Mouse (Mus musculus) limb, embryonic 15.5 days (tissue): Measurements from ENCODE around the gene Tspan18. TPM values are rescaled to one million over a fixed set of nuclear protein-coding genes. Genes with fewer than 3 reads are reported as not detected.
A peak's percentile ranks its signal among the peaks of the same experiment; 100 is the strongest.

ENCODE experiments used
- ATAC-seq: fragments of 200-750 bp; cut with Nextera tagmentation; 2 replicates; pipeline ENCODE4 v1.8.0; 2017; ENCODE audit warnings: low read depth, moderate TSS enrichment; ENCODE audit not compliant: insufficient number of reproducible peaks, low FRiP score, low TSS enrichment
- H3K27ac ChIP-seq: fragments of 300-500 bp; sonication (generic); 2 replicates; pipeline ENCODE4 v1.5.1; 2015; ENCODE audit warnings: moderate library complexity, mild to moderate bottlenecking, inconsistent platforms
- H3K27me3 ChIP-seq: fragments of 300-500 bp; sonication (generic); 2 replicates; pipeline ENCODE4 v1.6.1; 2015; ENCODE audit warnings: inconsistent platforms
- H3K36me3 ChIP-seq: fragments of 300-500 bp; sonication (generic); 2 replicates; pipeline ENCODE4 v1.6.1; 2015; ENCODE audit warnings: inconsistent platforms
- H3K4me1 ChIP-seq: fragments of 300-500 bp; sonication (generic); 2 replicates; pipeline ENCODE4 v1.6.1; 2015; ENCODE audit warnings: inconsistent platforms
- H3K4me2 ChIP-seq: fragments of 300-500 bp; sonication (generic); 2 replicates; pipeline ENCODE4 v1.6.1; 2015; ENCODE audit warnings: mild to moderate bottlenecking, inconsistent platforms
- H3K4me3 ChIP-seq: fragments of 300-500 bp; sonication (generic); 2 replicates; pipeline ENCODE4 v1.5.1; 2015; ENCODE audit warnings: mild to moderate bottlenecking, inconsistent platforms
- H3K9ac ChIP-seq: fragments of 300-500 bp; sonication (generic); 2 replicates; pipeline ENCODE4 v1.6.1; 2015; ENCODE audit warnings: inconsistent platforms
- H3K9me3 ChIP-seq: fragments of 300-500 bp; sonication (generic); 2 replicates; pipeline ENCODE4 v1.6.1; 2016; ENCODE audit warnings: inconsistent platforms
- WGBS: fragments of 180-500 bp; shearing (Covaris S2); methylation state at CpG from one replicate; pipeline ENCODE4 v1.1.7; 2015; 5-methylcytosine and 5-hydroxymethylcytosine counted together
- polyA plus RNA-seq: library from polyadenylated mRNA; unstranded; fragments of >200 nt; fragmentation: Nextera tagmentation; extraction: Ambion mirVana; gene quantifications from 2 replicates; pipeline ENCODE4 v1.2.1, GENCODE M21; 2015

The Tspan18 gene
- polyA plus RNA-seq, 1 experiment from 2014 or later = 18.8 TPM

DNA sequence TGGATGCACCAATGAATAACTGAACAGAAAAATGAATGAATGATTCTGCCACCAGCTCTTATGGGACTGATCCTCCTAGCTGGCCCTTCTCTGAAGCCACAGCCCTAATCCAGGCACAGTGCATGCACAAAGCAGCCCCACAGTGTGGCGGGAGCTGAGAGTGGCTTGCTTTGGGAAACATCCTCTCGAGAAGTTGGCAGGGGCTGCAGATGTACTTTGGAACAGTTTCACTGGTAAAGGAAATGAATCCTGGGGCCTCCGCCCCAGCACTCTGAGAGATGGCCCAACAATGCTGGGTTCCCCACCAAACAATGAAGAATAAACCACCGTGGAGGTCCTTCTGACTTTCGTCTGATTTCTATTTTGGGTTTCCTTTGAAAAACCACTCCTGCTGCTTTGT is 64.2 kb downstream of the Tspan18 start:
- H3K9me3 ChIP-seq = no peaks in the 10 kb centered on the region
- no peak overlapping the region for H3K4me3 ChIP-seq
- ATAC-seq = no peak
- no peak overlapping the region for H3K9ac ChIP-seq
- peaks cover 30% of the 10 kb centered on the region for H3K4me1 ChIP-seq
- no peak overlapping the region for H3K4me2 ChIP-seq
- H3K36me3 ChIP-seq = no peaks in the 10 kb centered on the region
- WGBS = 51% methylated on average over 5 of the region's 5 CpGs
- H3K27me3 ChIP-seq = no peaks in the 10 kb centered on the region; the same call in 1 of the 2 replicates
- no peak overlapping the region for H3K27ac ChIP-seq

DNA sequence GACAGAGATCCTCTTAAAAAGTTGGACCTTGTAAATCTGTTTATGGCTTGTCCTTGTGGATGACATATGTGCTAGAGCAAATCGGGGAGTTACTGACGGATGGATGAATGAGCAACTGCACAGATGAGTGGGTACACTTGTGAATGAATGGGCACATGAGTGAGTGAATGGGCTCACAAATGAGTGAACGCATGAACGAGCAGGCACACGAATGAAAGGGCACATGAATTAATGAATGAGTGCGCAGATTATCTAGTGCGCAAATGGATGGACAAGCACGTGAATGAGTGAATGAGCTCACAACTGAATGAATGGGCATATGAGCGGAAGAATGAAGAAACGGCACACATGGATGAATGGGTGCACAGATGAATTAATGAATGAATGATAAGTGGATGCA is 64.7 kb downstream of the Tspan18 start:
- no peaks in the 10 kb centered on the region for H3K9me3 ChIP-seq
- 90% methylated on average over 10 of the region's 10 CpGs for WGBS
- H3K36me3 ChIP-seq = no peaks in the 10 kb centered on the region

DNA sequence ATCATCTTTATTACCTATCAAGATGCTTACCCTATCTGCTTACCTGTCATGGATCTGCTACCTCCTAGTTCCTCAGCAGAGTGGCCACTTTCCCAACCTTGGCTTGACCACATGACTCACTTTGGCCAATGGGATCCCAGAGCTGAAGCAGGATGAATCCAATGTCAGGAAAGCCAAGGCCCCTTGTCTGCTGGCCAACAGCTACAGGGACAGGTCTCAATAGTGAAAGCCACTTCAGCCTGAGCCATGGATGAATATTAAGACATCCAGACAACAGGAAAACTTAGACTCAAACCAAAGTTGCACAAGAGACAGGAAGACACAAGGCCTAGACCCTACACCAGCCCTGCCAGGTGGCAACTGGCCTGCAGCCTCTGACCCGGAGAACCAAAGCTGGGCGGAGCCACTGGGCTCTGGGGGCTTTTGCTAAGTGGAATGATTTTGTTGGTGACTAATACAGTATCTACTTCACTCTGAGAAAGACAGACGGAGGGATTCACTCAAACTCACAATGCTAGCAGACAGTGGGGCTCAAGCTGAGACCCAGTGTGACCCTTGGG is 65.5 kb downstream of the Tspan18 start:
- Histone ChIP-seq H3K9me3 (no peaks in the 10 kb centered on the region), H3K4me2 (no peak overlapping the region), H3K4me3 (no peak overlapping the region), H3K27ac (no peak overlapping the region), H3K4me1 (peaks cover 22% of the 10 kb centered on the region), H3K9ac (no peak overlapping the region), H3K27me3 (no peaks in the 10 kb centered on the region; the same call in 1 of the 2 replicates), H3K36me3 (no peaks in the 10 kb centered on the region)
- no peak for ATAC-seq
- 83% methylated on average over 3 of the region's 3 CpGs for WGBS

More for the DNA sequence above, 64.7 kb downstream of the Tspan18 start:
- H3K4me2 ChIP-seq = no peak overlapping the region
- no peaks in the 10 kb centered on the region; the same call in 1 of the 2 replicates for H3K27me3 ChIP-seq
- H3K9ac ChIP-seq = no peak overlapping the region
- H3K4me3 ChIP-seq = no peak overlapping the region
- ATAC-seq = no peak
- peaks cover 30% of the 10 kb centered on the region for H3K4me1 ChIP-seq
- H3K27ac ChIP-seq = no peak overlapping the region

DNA sequence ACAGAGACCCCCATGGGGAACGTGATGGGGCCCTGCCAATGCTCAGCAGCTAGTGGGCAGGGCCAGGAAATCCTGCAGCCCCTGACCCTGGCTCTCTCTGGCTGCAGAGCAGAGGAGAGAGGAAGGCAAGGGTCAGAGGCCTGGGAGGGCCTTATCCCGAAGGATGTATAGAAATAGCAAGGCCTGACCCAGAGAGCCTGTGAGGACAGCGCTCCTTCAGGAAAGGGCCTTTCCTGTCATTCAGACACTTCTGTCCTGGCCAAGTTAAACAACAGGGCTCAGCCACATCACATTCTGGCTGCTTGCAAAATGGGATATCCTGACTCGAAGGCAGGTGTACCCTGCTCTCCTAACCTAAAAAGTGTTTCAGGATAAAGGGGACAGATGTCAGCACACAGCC is 66.5 kb downstream of the Tspan18 start:
- H3K27ac ChIP-seq = no peak overlapping the region

DNA sequence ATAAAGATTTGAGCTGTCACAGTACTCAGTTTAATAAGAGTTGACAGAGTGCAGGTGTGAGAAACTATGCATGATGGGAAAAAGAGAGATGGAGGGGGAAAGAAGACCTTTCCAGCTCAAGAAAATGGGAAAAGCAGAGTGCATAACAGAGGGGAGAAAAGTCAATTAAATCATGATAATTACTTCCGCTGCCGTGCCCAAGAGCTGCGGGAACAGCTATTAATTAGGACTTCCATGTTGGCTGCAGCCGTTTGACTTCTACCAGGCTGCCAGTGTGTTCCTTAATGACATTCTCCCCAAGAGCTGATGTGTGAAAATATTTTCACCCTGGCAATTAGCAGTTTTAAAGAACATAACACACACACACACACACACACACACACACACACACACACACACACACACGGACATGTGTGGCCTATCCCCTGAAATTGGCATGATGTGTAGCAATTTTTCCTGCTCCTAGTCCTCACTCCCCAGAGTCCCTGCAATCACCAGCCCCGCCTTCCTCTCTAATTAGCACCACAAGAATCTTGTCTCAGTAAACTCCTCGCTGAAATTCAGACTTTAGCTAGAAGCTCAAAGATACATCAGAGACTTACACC is 67.6 kb downstream of the Tspan18 start:
- Histone ChIP-seq H3K27me3 (no peaks in the 10 kb centered on the region; the same call in 1 of the 2 replicates), H3K9me3 (no peaks in the 10 kb centered on the region), H3K27ac (no peak overlapping the region), H3K4me3 (no peak overlapping the region), H3K9ac (no peak overlapping the region), H3K36me3 (no peaks in the 10 kb centered on the region), H3K4me1 (peaks cover 32% of the 10 kb centered on the region), H3K4me2 (no peak overlapping the region)
- 26% methylated on average over 7 of the region's 7 CpGs for WGBS
- no peak for ATAC-seq

More for the DNA sequence above, 66.5 kb downstream of the Tspan18 start:
- Histone ChIP-seq H3K9me3 (no peaks in the 10 kb centered on the region), H3K4me2 (no peak overlapping the region), H3K4me1 (peaks cover 21% of the 10 kb centered on the region), H3K9ac (no peak overlapping the region), H3K27me3 (no peaks in the 10 kb centered on the region; the same call in 1 of the 2 replicates), H3K36me3 (no peaks in the 10 kb centered on the region), H3K4me3 (no peak overlapping the region)
- 63% methylated on average over 4 of the region's 4 CpGs for WGBS
- no peak for ATAC-seq

DNA sequence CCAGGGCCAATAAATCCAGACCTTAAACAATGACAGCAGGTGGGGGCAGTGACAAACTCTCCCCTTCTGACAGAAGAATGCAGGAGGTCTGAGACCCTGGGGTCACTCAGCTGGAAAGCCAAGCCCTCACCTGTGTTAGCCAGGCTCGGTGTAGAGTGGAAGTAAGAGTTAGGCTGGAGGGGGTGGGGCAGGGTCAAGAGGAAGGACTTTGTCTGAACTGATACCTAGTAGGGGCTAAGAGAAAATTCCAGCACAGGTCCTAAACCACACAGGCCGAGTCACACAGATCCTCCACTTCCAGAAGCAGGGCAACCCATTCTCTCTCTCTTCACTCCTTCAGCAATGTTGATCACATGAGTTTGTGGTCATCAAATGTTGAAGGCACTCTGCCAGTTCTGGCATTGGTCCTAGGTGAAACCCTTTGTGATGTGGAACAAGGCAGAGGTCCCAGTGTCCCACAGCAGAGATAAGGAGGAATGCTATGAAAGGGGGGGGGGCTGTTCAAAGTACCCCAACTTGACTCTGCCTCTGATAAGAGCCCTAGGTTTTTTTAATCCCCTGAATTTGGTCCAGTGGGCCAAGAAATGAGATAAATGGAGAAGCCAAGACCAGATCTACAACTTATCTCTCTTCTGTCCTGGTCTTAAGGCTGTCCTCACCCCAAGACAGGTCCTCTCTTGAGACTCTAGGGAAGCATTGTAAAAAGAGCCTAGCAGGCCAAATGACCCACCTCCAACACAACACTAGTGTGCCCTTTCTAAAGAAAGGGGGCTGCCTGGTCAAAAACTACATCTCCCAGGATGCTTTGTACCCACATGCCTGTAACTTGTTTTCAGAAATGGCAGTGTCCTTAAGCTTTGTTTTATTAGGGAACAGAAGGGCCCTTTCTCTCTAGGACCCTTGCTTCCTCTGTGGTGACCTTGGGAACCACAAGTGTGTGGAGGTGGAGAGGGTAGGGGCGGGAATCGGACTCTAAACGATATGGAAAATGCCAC is 71.7 kb downstream of the Tspan18 start:
- H3K9ac ChIP-seq = no peak overlapping the region
- H3K4me3 ChIP-seq = no peak overlapping the region
- H3K36me3 ChIP-seq = no peaks in the 10 kb centered on the region
- no peak for ATAC-seq
- no peaks in the 10 kb centered on the region for H3K9me3 ChIP-seq
- peaks cover 25% of the 10 kb centered on the region for H3K4me1 ChIP-seq
- no peak overlapping the region for H3K4me2 ChIP-seq
- H3K27me3 ChIP-seq = no peaks in the 10 kb centered on the region; the same call in 1 of the 2 replicates
- WGBS = 61% methylated on average over 5 of the region's 5 CpGs
- no peak overlapping the region for H3K27ac ChIP-seq

DNA sequence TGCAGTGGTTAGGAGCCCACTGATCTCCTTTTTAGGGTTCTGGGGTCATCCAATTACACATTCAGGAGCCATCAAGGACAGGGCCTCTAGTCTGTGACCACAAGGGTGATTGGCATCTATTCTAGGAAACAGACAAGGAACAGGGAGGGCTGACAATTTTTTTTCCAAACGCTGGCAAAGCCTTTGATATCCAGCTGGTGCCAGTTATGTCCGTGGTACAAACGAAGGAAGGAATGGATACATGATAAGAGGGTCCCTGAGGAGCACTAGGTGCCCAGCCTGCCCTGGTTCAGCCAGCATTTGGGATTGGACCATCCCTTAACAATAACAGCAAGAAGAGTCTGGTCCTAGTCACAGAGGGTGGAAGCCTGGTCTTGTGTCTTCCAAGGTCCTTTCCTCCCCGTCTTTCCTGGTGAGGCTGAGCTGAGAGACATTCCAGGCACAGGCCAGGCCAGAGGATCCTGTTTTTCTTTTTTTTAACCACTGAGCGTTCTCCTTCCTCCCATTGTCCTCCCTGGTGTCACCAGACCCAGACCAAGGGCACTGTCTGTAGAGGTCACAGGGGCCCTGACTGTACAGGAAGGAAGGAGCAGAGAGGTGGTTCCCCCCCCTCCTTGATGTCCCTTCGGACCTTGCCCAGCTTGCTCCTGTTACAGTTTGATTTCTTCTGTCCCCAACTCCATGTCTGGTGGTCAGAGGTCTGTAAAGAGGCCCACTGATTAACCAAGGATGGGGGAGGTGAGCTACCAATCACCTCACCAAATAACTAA is 72.6 kb downstream of the Tspan18 start:
- Histone ChIP-seq H3K36me3 (no peaks in the 10 kb centered on the region), H3K4me3 (no peak overlapping the region), H3K27ac (no peak overlapping the region), H3K27me3 (no peaks in the 10 kb centered on the region), H3K9ac (no peak overlapping the region), H3K9me3 (no peaks in the 10 kb centered on the region), H3K4me1 (peaks cover 19% of the 10 kb centered on the region), H3K4me2 (no peak overlapping the region)
- 43% methylated on average over 6 of the region's 6 CpGs for WGBS
- no peak for ATAC-seq

DNA sequence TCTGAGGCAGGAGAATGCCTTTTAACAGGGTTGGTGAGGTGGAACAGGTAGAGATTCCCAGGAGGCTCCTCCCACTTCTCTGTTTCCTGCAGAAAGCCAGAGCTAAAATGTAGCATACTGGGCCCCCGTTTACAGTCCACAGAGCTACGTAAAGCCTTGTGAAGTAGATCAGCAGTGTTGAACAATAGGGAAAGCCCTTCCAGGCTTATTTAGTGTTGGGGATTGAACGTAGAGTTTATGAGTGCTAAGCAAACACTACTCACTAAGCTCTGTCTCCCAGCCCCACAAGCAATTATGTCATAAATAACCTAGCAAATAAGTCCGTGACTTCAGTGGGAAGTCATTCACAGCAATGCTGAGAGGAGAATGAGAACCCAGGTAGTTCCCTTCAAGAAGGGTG is 76.7 kb downstream of the Tspan18 start:
- WGBS = 24% methylated on average over 4 of the region's 4 CpGs
- peaks cover 16% of the 10 kb centered on the region for H3K4me1 ChIP-seq
- H3K9ac ChIP-seq = no peak overlapping the region
- no peak for ATAC-seq
- no peak overlapping the region for H3K4me2 ChIP-seq
- H3K4me3 ChIP-seq = no peak overlapping the region
- H3K27ac ChIP-seq = no peak overlapping the region
- H3K27me3 ChIP-seq = no peaks in the 10 kb centered on the region
- no peaks in the 10 kb centered on the region for H3K9me3 ChIP-seq
- no peaks in the 10 kb centered on the region for H3K36me3 ChIP-seq

DNA sequence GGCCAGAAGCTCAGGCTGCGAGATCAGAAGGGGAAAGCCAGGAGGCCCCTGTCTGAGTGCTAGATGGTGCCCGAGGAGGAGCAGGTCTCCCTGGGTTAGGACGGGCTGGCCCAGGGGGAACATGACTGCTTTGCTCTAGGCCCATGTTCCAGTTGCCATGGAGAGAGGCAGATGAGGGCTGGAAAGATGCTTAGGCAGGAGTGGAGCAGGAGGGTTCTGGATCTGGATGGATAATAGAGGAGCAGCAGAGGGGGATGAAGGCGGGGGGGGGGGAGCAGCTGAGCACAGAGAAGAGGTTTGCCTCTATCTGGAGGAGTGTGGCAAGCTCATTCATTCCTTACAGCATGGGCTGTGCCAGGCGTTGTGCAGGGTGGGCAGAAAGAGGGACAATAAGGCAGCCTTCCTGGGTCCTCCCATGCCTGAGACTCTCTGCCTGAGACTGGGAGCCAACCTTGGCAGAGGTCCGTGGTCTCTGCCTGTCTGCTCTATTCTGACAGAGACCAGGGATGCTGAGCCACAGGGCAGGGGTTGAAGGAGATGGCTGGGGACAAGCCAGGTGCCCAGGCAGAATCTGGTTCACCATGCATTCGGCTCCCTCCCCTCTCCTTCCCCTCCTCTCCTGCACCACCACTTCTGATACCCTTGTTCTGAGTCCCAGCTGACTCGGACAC is 77.4 kb downstream of the Tspan18 start:
- no peak overlapping the region for H3K9ac ChIP-seq
- ATAC-seq = no peak
- H3K4me1 ChIP-seq = peaks cover 14% of the 10 kb centered on the region

DNA sequence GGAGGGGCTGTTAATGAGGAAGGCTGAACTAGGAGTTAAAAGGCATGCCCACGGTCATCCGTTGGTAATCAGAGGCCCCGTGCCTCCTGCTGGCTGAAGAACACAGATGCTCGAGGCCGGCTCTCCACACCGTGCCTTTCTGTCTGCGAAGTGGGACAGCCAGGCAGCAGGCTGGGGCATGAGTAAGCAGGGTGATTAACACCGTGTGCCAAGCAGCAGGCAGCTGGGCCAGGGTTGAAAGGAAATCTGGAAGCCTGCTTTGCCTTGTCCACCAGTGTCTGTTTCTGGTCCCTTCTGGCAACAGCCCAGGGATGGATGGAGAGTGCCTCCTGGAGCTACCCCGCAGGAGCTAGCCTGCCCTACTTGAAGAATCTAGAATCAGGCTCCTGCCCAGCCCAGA is 81.9 kb downstream of the Tspan18 start:
- Histone ChIP-seq H3K27me3 (no peaks in the 10 kb centered on the region), H3K4me1 (peaks cover 15% of the 10 kb centered on the region), H3K9me3 (no peaks in the 10 kb centered on the region), H3K9ac (no peak overlapping the region), H3K4me3 (no peak overlapping the region), H3K27ac (no peak overlapping the region), H3K4me2 (no peak overlapping the region), H3K36me3 (no peaks in the 10 kb centered on the region)
- 0 out of 2 replicates have a peak, but pooled peaks have one; percentile 9 for ATAC-seq
- 14% methylated on average over 9 of the region's 9 CpGs for WGBS

More for the DNA sequence above, 77.4 kb downstream of the Tspan18 start:
- Histone ChIP-seq H3K4me3 (no peak overlapping the region), H3K27me3 (no peaks in the 10 kb centered on the region), H3K36me3 (no peaks in the 10 kb centered on the region), H3K27ac (no peak overlapping the region), H3K9me3 (no peaks in the 10 kb centered on the region), H3K4me2 (no peak overlapping the region)
- WGBS = 69% methylated on average over 7 of the region's 8 CpGs

DNA sequence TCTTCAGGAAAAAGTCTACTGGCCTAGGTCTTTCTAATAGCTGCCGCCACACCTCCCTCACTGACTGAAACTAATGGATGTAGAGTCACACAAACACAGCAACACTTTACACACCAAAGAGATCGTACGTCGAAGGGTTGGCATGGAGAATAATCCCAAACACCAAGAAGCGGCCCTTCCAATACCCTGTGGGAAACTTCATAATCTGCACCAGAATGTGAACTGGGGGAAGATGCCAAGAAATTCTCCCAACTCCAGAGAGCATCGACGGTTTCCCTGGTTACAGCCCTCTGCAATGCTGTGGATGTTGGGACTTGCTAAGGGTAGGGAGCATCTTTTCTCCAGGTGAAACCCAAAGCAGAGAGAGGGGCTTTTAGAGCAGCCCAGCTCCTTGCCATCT is 83.7 kb downstream of the Tspan18 start:
- H3K9me3 ChIP-seq = no peaks in the 10 kb centered on the region
- H3K4me1 ChIP-seq = peaks cover 15% of the 10 kb centered on the region
- ATAC-seq = no peak
- no peak overlapping the region for H3K4me3 ChIP-seq
- no peaks in the 10 kb centered on the region for H3K36me3 ChIP-seq
- H3K9ac ChIP-seq = no peak overlapping the region
- H3K4me2 ChIP-seq = no peak overlapping the region
- no peak overlapping the region for H3K27ac ChIP-seq
- 88% methylated on average over 7 of the region's 7 CpGs for WGBS
- no peaks in the 10 kb centered on the region for H3K27me3 ChIP-seq
